Mouse (Mus musculus): ENCODE data around the gene Dcaf7. TPM values are rescaled to one million over a fixed set of nuclear protein-coding genes. Genes with fewer than 3 reads are reported as not detected.

The Dcaf7 gene
- total and polyA plus RNA-seq, 2 experiments from 2014 or later: 27.4 to 49.5 TPM

GRCm38 (mm10) chr11:106000062-106000461 lies 36.6 kb upstream of the Dcaf7 start:
- Histone ChIP-seq H3K9ac (replicated peaks; ENCODE audit: low read depth, low read length) (no peak overlapping the region), H3K27ac (ENCODE audit: low read depth) (no peak overlapping the region), H3K4me2 (ENCODE audit: low read depth, low read length) (no peak overlapping the region), H3K4me3 (ENCODE audit: low read depth, low read length) (no peak overlapping the region), H3K4me1 (ENCODE audit: control insufficient read depth, insufficient read depth) (no peaks in the 10 kb centered on the region), H3K9me3 (replicated peaks; ENCODE audit: control insufficient read depth, low read length) (no peaks in the 10 kb centered on the region), H3K27me3 (ENCODE audit: control insufficient read depth, insufficient read depth, low read length) (no peaks in the 10 kb centered on the region), H3K36me3 (replicated peaks; ENCODE audit: control insufficient read depth, insufficient read depth, low read length) (no peaks in the 10 kb centered on the region)
- 90% methylated on average over 6 of the region's 6 CpGs for WGBS
- no peak for TF ChIP-seq CTCF (IDR thresholded peaks at IDR 0.05; ENCODE audit: low read depth)
- TF ChIP-seq EP300 (IDR thresholded peaks at IDR 0.05; ENCODE audit: low read depth): no peak
- ATAC-seq (ENCODE audit: insufficient read depth, low read depth): no peak
- no peak for DNase-seq (ENCODE audit: low spot score)

- WGBS: 37% methylated on average over 4 of the region's 4 CpGs
Measured at GRCm38 (mm10) chr11:106001718-106002117, 35.0 kb upstream of the Dcaf7 start.

DNA sequence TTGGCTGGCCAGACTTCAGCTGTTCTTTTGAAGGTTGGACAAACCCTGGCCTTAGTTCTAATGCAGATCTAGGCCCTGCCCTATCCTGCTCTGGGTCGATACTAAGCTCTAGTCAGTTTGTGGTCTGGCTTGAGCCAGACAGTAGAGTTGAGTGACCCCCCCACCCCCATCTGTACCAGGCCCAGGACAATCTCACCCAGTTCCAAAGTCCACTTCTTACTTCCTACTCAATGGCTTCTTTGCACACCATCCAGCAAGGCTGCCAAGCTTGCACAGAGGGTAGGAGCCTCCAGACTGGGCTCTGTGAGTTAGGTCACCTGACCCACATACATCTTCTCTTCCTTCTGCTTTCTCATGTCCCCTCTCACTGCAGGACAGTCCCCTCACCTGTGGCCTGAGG lies 32.1 kb upstream of the Dcaf7 start:
- peaks cover 16% of the 10 kb centered on the region for H3K27me3 ChIP-seq (ENCODE audit: control insufficient read depth, insufficient read depth, low read length)
- TF ChIP-seq EP300 (IDR thresholded peaks at IDR 0.05; ENCODE audit: low read depth) (no peak), CTCF (IDR thresholded peaks at IDR 0.05; ENCODE audit: low read depth) (no peak)
- H3K4me1 ChIP-seq (ENCODE audit: control insufficient read depth, insufficient read depth): no peaks in the 10 kb centered on the region
- no peak overlapping the region for H3K27ac ChIP-seq (ENCODE audit: low read depth)
- H3K4me2 ChIP-seq (ENCODE audit: low read depth, low read length): no peak overlapping the region
- WGBS: 68% methylated on average over 1 of the region's 1 CpGs
- H3K9ac ChIP-seq (replicated peaks; ENCODE audit: low read depth, low read length): no peak overlapping the region
- ATAC-seq (ENCODE audit: insufficient read depth, low read depth) (no peak), DNase-seq (ENCODE audit: low spot score) (no peak)
- no peaks in the 10 kb centered on the region for H3K9me3 ChIP-seq (replicated peaks; ENCODE audit: control insufficient read depth, low read length)
- no peaks in the 10 kb centered on the region for H3K36me3 ChIP-seq (replicated peaks; ENCODE audit: control insufficient read depth, insufficient read depth, low read length)
- H3K4me3 ChIP-seq (ENCODE audit: low read depth, low read length): no peak overlapping the region

More at GRCm38 (mm10) chr11:106001718-106002117, 35.0 kb upstream of the Dcaf7 start:
- no peak for TF ChIP-seq EP300 (IDR thresholded peaks at IDR 0.05; ENCODE audit: low read depth)
- peak; percentile 59 for TF ChIP-seq CTCF (IDR thresholded peaks at IDR 0.05; ENCODE audit: low read depth)
- no peak for ATAC-seq (ENCODE audit: insufficient read depth, low read depth)
- H3K9ac ChIP-seq (replicated peaks; ENCODE audit: low read depth, low read length): no peak overlapping the region
- H3K36me3 ChIP-seq (replicated peaks; ENCODE audit: control insufficient read depth, insufficient read depth, low read length): no peaks in the 10 kb centered on the region
- no peaks in the 10 kb centered on the region for H3K27me3 ChIP-seq (ENCODE audit: control insufficient read depth, insufficient read depth, low read length)
- no peaks in the 10 kb centered on the region for H3K4me1 ChIP-seq (ENCODE audit: control insufficient read depth, insufficient read depth)
- H3K27ac ChIP-seq (ENCODE audit: low read depth): no peak overlapping the region
- DNase-seq (ENCODE audit: low spot score): peak; percentile 22
- H3K4me2 ChIP-seq (ENCODE audit: low read depth, low read length): no peak overlapping the region
- no peak overlapping the region for H3K4me3 ChIP-seq (ENCODE audit: low read depth, low read length)
- H3K9me3 ChIP-seq (replicated peaks; ENCODE audit: control insufficient read depth, low read length): no peaks in the 10 kb centered on the region

DNA sequence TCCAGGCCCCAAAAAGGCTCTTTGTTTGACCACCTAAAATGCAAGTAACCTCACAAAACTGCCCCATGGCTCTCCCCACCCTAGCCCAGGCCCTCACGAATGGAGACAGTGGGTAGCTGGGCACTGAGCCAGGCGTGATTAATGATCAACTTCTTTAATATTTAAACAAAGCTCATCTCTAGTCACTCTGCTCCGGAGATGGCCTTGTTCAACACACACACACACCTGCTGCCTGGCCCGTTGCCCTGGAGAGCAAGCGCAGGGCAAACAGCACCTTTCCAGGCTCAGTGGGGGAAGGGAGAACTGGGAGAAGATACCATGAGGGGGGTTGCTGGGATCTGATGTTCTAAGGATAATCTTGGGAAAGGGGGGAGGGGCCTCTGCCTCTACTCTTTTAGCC lies 30.7 kb upstream of the Dcaf7 start:
- H3K4me1 ChIP-seq (ENCODE audit: control insufficient read depth, insufficient read depth): no peaks in the 10 kb centered on the region
- H3K9me3 ChIP-seq (replicated peaks; ENCODE audit: control insufficient read depth, low read length): no peaks in the 10 kb centered on the region

GRCm38 (mm10) chr11:106007821-106008220 lies 28.9 kb upstream of the Dcaf7 start, which contains the start of gene Kcnh6:
Kcnh6 (plus strand) TSS chr11:106008124.
- H3K27ac ChIP-seq (ENCODE audit: low read depth): no peak within 1 kb of the TSS
- no peaks in the 10 kb centered on the region for H3K4me1 ChIP-seq (ENCODE audit: control insufficient read depth, insufficient read depth)
- no peaks in the 10 kb centered on the region for H3K36me3 ChIP-seq (replicated peaks; ENCODE audit: control insufficient read depth, insufficient read depth, low read length)
- peaks cover 22% of the 10 kb centered on the region for H3K27me3 ChIP-seq (ENCODE audit: control insufficient read depth, insufficient read depth, low read length)
- DNase-seq (ENCODE audit: low spot score): peak; percentile 66
- H3K9ac ChIP-seq (replicated peaks; ENCODE audit: low read depth, low read length): no peak within 1 kb of the TSS
- H3K9me3 ChIP-seq (replicated peaks; ENCODE audit: control insufficient read depth, low read length): no peaks in the 10 kb centered on the region
- peak within 1 kb of the TSS; percentile 52 for H3K4me2 ChIP-seq (ENCODE audit: low read depth, low read length)
- H3K4me3 ChIP-seq (ENCODE audit: low read depth, low read length): peak within 1 kb of the TSS; percentile 21
- ATAC-seq (ENCODE audit: insufficient read depth, low read depth): peak; percentile 44
- no peak for TF ChIP-seq EP300 (IDR thresholded peaks at IDR 0.05; ENCODE audit: low read depth)
- WGBS: under 1% methylated on average over 22 of the region's 25 CpGs

More for the DNA sequence above, 30.7 kb upstream of the Dcaf7 start:
- ATAC-seq (ENCODE audit: insufficient read depth, low read depth): no peak
- no peak for DNase-seq (ENCODE audit: low spot score)
- no peak overlapping the region for H3K27ac ChIP-seq (ENCODE audit: low read depth)
- H3K36me3 ChIP-seq (replicated peaks; ENCODE audit: control insufficient read depth, insufficient read depth, low read length): no peaks in the 10 kb centered on the region
- WGBS: 45% methylated on average over 5 of the region's 5 CpGs
- no peak overlapping the region for H3K4me2 ChIP-seq (ENCODE audit: low read depth, low read length)
- H3K4me3 ChIP-seq (ENCODE audit: low read depth, low read length): no peak overlapping the region
- no peak overlapping the region for H3K9ac ChIP-seq (replicated peaks; ENCODE audit: low read depth, low read length)
- TF ChIP-seq EP300 (IDR thresholded peaks at IDR 0.05; ENCODE audit: low read depth): no peak
- no peak for TF ChIP-seq CTCF (IDR thresholded peaks at IDR 0.05; ENCODE audit: low read depth)
- H3K27me3 ChIP-seq (ENCODE audit: control insufficient read depth, insufficient read depth, low read length): peaks cover 20% of the 10 kb centered on the region

- Histone ChIP-seq H3K4me3 (ENCODE audit: low read depth, low read length) (no peak overlapping the region), H3K9ac (replicated peaks; ENCODE audit: low read depth, low read length) (no peak overlapping the region), H3K27ac (ENCODE audit: low read depth) (no peak overlapping the region), H3K27me3 (ENCODE audit: control insufficient read depth, insufficient read depth, low read length) (peaks cover 22% of the 10 kb centered on the region), H3K4me2 (ENCODE audit: low read depth, low read length) (no peak overlapping the region), H3K4me1 (ENCODE audit: control insufficient read depth, insufficient read depth) (0 out of 2 replicates have a peak, but pooled peaks cover 8% of the 10 kb centered on the region), H3K36me3 (replicated peaks; ENCODE audit: control insufficient read depth, insufficient read depth, low read length) (no peaks in the 10 kb centered on the region), H3K9me3 (replicated peaks; ENCODE audit: control insufficient read depth, low read length) (no peaks in the 10 kb centered on the region)
- no peak for TF ChIP-seq EP300 (IDR thresholded peaks at IDR 0.05; ENCODE audit: low read depth)
- no peak for TF ChIP-seq CTCF (IDR thresholded peaks at IDR 0.05; ENCODE audit: low read depth)
- ATAC-seq (ENCODE audit: insufficient read depth, low read depth) (no peak), DNase-seq (ENCODE audit: low spot score) (no peak)
- 46% methylated on average over 7 of the region's 7 CpGs for WGBS
Measured at GRCm38 (mm10) chr11:106012711-106013110, 24.0 kb upstream of the Dcaf7 start.

All from heart, postnatal 0 days (tissue).